ENCODE assay signal across 15 mouse cellular contexts in the genomic region with DNA sequence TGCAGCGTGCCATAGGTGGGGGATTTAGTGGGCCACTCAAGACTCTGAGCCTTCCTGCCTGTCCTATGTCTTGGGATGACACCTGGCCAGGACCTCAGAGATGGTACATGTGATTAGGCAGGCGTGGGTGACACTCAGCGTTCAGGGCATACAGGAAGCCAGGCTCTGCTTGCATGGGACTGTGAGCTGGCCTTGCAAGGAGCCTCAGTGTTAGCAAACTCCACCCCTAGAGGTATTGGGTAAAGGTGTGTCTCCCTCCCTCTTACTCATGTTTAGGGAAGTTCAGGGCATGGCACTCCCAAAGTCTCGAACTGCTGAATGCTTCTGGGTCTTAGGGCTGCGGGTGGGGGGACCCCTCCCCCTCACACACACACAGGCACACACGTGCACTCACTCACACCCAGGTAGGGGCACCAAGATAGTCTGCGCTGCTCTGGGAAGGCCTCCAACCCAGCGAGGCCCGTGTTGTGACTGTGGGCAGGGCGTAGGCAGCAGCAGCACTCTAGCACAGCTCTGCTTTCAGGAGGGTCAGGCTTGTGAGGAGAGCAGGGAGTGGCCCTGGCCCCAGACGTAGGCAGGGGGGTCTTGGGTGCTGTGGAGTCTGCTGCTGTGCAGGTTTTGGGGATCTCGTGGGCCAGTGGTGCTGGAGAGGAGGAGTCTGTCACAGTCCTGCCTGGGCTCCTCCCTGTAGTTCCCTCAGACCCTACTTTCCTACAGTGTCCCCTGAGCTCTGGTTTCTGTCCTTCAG. TPM values are rescaled to one million over a fixed set of nuclear protein-coding genes. Genes with fewer than 3 reads are reported as not detected.
DNase-seq lines count a peak whose midpoint lies in the region; ATAC-seq and TF ChIP-seq lines count a peak whose summit lies in the region.
"Had no signal": no experiment of that assay in that cellular context is flagged by ENCODE, and none has a peak within 500 bp of the region (broad histone marks: within the 10 kb centered on the region; RNA-seq: fewer than 3 reads in every experiment).

No protein-coding gene starts in this region.

- TF ChIP-seq CTCF in gastrocnemius, adult 2 months (IDR thresholded peaks at IDR 0.05) = no peak

- H3K4me3 ChIP-seq in gastrocnemius, adult 2 months = peak overlapping the region; percentile 21; the same call in 1 of the 2 replicates
- H3K4me3 ChIP-seq in intestine, embryonic 16.5 days (ENCODE audit: low read length) = no peak overlapping the region
- H3K4me3 ChIP-seq in stomach, embryonic 14.5 days (ENCODE audit: low read depth, low read length) = no peak overlapping the region
- no peak overlapping the region for H3K4me3 ChIP-seq in hindbrain, embryonic 10.5 days
- H3K4me3 ChIP-seq: forebrain, embryonic 12.5 days; lung, embryonic 15.5 days; midbrain, embryonic 12.5 days had no signal

- peaks cover 2% of the 10 kb centered on the region for H3K36me3 ChIP-seq in intestine, embryonic 16.5 days (ENCODE audit: control insufficient read depth, insufficient read depth, low read length)
- H3K36me3 ChIP-seq in stomach, embryonic 14.5 days (ENCODE audit: control insufficient read depth, insufficient read depth, low read length) = peaks cover 16% of the 10 kb centered on the region
- H3K36me3 ChIP-seq in hindbrain, embryonic 10.5 days = peaks cover 100% of the 10 kb centered on the region

- H3K4me1 ChIP-seq in intestine, embryonic 16.5 days (ENCODE audit: control insufficient read depth, insufficient read depth, low read length) = peaks cover 39% of the 10 kb centered on the region
- H3K4me1 ChIP-seq in stomach, embryonic 14.5 days (ENCODE audit: control insufficient read depth, insufficient read depth, low read length) = peaks cover 21% of the 10 kb centered on the region
- H3K4me1 ChIP-seq in hindbrain, embryonic 10.5 days (replicated peaks) = peaks cover 39% of the 10 kb centered on the region

- no peak for DNase-seq in gastrocnemius, adult 2 months
- no peak for DNase-seq in gastrocnemius, postnatal 36 days
- peak; percentile 28 to 39 for DNase-seq in spleen, postnatal 10 days (ENCODE audit: low spot score in 2 of 2)
- no peak for DNase-seq in spleen, postnatal 36 days (ENCODE audit: low spot score in 2 of 2)
- DNase-seq in layer of hippocampus, adult 8-10 months (ENCODE audit: low spot score in 2 of 2) = no peak
- no peak for DNase-seq in hindbrain, embryonic 10.5 days (ENCODE audit: low spot score)
- DNase-seq: adrenal gland, postnatal 10 days; cerebellum, adult 11-12 months; gastrocnemius, postnatal 25 days had no signal

- ATAC-seq in intestine, embryonic 16.5 days = no peak
- ATAC-seq in stomach, embryonic 14.5 days (ENCODE audit: insufficient number of reproducible peaks, insufficient read depth, low FRiP score, low read depth) = peak; percentile 78

- WGBS in intestine, embryonic 16.5 days = 66% methylated on average over 12 of the region's 12 CpGs
- 71% methylated on average over 12 of the region's 12 CpGs for WGBS in stomach, embryonic 14.5 days
- 82% methylated on average over 12 of the region's 12 CpGs for WGBS in hindbrain, embryonic 10.5 days

- no peak overlapping the region for H3K4me2 ChIP-seq in intestine, embryonic 16.5 days (ENCODE audit: low read depth, low read length)
- no peak overlapping the region for H3K4me2 ChIP-seq in stomach, embryonic 14.5 days (replicated peaks; ENCODE audit: low read depth, low read length)
- H3K4me2 ChIP-seq: forebrain, embryonic 12.5 days; lung, embryonic 15.5 days; midbrain, embryonic 12.5 days had no signal

- H3K27ac ChIP-seq in gastrocnemius, adult 2 months = peak overlapping the region; percentile 95
- peak overlapping the region; percentile 10; the same call in 1 of the 2 replicates for H3K27ac ChIP-seq in intestine, embryonic 16.5 days (ENCODE audit: low read length)
- H3K27ac ChIP-seq in stomach, embryonic 14.5 days (ENCODE audit: low read length) = peak overlapping the region; percentile 52
- H3K27ac ChIP-seq in hindbrain, embryonic 10.5 days = no peak overlapping the region
- H3K27ac ChIP-seq: forebrain, embryonic 12.5 days; lung, embryonic 15.5 days; midbrain, embryonic 12.5 days had no signal

- no peaks in the 10 kb centered on the region for H3K9me3 ChIP-seq in intestine, embryonic 16.5 days (ENCODE audit: control insufficient read depth, low read length)
- H3K9me3 ChIP-seq in stomach, embryonic 14.5 days (ENCODE audit: control insufficient read depth, low read depth, low read length) = no peaks in the 10 kb centered on the region
- no peaks in the 10 kb centered on the region for H3K9me3 ChIP-seq in hindbrain, embryonic 10.5 days
- H3K9me3 ChIP-seq: forebrain, embryonic 12.5 days; lung, embryonic 15.5 days; midbrain, embryonic 12.5 days had no signal

- intact Hi-C loops in gastrocnemius, adult 2 months (cut with DNase I) = no loop called here
- intact Hi-C loops in gastrocnemius, postnatal 36 days (cut with DNase I) = no loop called here

- H3K9ac ChIP-seq in intestine, embryonic 16.5 days (ENCODE audit: low read depth, low read length) = no peak overlapping the region
- no peak overlapping the region for H3K9ac ChIP-seq in stomach, embryonic 14.5 days (replicated peaks; ENCODE audit: low read depth, low read length)
- H3K9ac ChIP-seq: forebrain, embryonic 12.5 days; lung, embryonic 15.5 days; midbrain, embryonic 12.5 days had no signal

- H3K27me3 ChIP-seq in intestine, embryonic 16.5 days (replicated peaks; ENCODE audit: control insufficient read depth, insufficient read depth, low read length) = no peaks in the 10 kb centered on the region
- no peaks in the 10 kb centered on the region for H3K27me3 ChIP-seq in stomach, embryonic 14.5 days (ENCODE audit: control insufficient read depth, insufficient read depth, low read length)
- no peaks in the 10 kb centered on the region for H3K27me3 ChIP-seq in hindbrain, embryonic 10.5 days (ENCODE audit: insufficient read depth, poor library complexity, severe bottlenecking)
- H3K27me3 ChIP-seq: forebrain, embryonic 12.5 days; lung, embryonic 15.5 days; midbrain, embryonic 12.5 days had no signal

RNA-seq across cellular contexts. Expression of gene Rbm38, which starts 10.5 kb away (rescaled TPM):
- total RNA-seq in gastrocnemius, adult 2 months (2021) = 100 to 1,000 TPM; 181 to 246 TPM
- total RNA-seq in gastrocnemius, postnatal 36 days (2021) = 100 to 1,000 TPM; 180 to 220 TPM
- polyA plus RNA-seq in intestine, embryonic 16.5 days (2015; fragmentation: Nextera tagmentation; extraction: Ambion mirVana) = 62.6 and 64.6 TPM in 2 replicates
- 35.6 and 37.9 TPM in 2 replicates for polyA plus RNA-seq in stomach, embryonic 14.5 days (2014; fragmentation: Nextera tagmentation; extraction: Ambion mirVana)
- total RNA-seq in layer of hippocampus, adult 8-10 months (2022) = 1 to 10 TPM; 3.1 to 6.3 (median 4.6) TPM
- 92.3 and 95.9 TPM in 2 replicates for polyA plus RNA-seq in hindbrain, embryonic 10.5 days (2016; fragmentation: Nextera tagmentation; extraction: Ambion mirVana)

RNA-seq across cellular contexts. Expression of gene Rae1, which starts 30.8 kb away (rescaled TPM):
- 10 to 100 TPM; 12.4 to 14.4 TPM for total RNA-seq in gastrocnemius, adult 2 months (2021)
- 10 to 100 TPM; 11.4 to 12.8 TPM for total RNA-seq in gastrocnemius, postnatal 36 days (2021)
- polyA plus RNA-seq in intestine, embryonic 16.5 days (2015; fragmentation: Nextera tagmentation; extraction: Ambion mirVana) = 110 and 117 TPM in 2 replicates
- polyA plus RNA-seq in stomach, embryonic 14.5 days (2014; fragmentation: Nextera tagmentation; extraction: Ambion mirVana) = 138 and 146 TPM in 2 replicates
- total RNA-seq in layer of hippocampus, adult 8-10 months (2022) = 10 to 100 TPM; 77.5 to 82.0 (median 79.3) TPM
- 158 and 162 TPM in 2 replicates for polyA plus RNA-seq in hindbrain, embryonic 10.5 days (2016; fragmentation: Nextera tagmentation; extraction: Ambion mirVana)

RNA-seq across cellular contexts. Expression of gene Spo11, which starts 53.3 kb away (rescaled TPM):
- total RNA-seq in gastrocnemius, adult 2 months (2021) = not detected
- total RNA-seq in gastrocnemius, postnatal 36 days (2021) = under 1 TPM in 1 of 2 experiments, not detected in 1; 0.51 TPM
- 0.04 and 0.11 TPM in 2 replicates for polyA plus RNA-seq in intestine, embryonic 16.5 days (2015; fragmentation: Nextera tagmentation; extraction: Ambion mirVana)
- 0.54 and 0.76 TPM in 2 replicates for polyA plus RNA-seq in stomach, embryonic 14.5 days (2014; fragmentation: Nextera tagmentation; extraction: Ambion mirVana)
- total RNA-seq in layer of hippocampus, adult 8-10 months (2022) = under 1 TPM in 3 of 4 experiments, not detected in 1; 0.14 to 0.56 (median 0.14) TPM
- polyA plus RNA-seq in hindbrain, embryonic 10.5 days (2016; fragmentation: Nextera tagmentation; extraction: Ambion mirVana) = 0.47 and 0.49 TPM in 2 replicates
- total RNA-seq: adrenal gland, postnatal 10 days; gastrocnemius, postnatal 25 days had no signal
- polyA plus RNA-seq: intestine, embryonic 14.5 days had no signal

Comparison
In these comparisons a context has a peak if more than half of its experiments do, and no peak if none do; other contexts are left out.
1. DNase-seq: peak in spleen, postnatal 10 days (2 of 2); none in gastrocnemius, adult 2 months (single experiment), gastrocnemius, postnatal 36 days (0 of 2), spleen, postnatal 36 days (0 of 2), layer of hippocampus, adult 8-10 months (0 of 2) and hindbrain, embryonic 10.5 days (single experiment).
2. RNA of gene Rbm38, which starts 10.5 kb away (total RNA-seq): 181 to 246 TPM in gastrocnemius, adult 2 months and 180 to 220 TPM in gastrocnemius, postnatal 36 days; 3.1 to 6.3 TPM in layer of hippocampus, adult 8-10 months; every median in the first group is over 10 times any median in the second.
3. RNA of gene Rae1, which starts 30.8 kb away (total RNA-seq): 77.5 to 82.0 TPM in layer of hippocampus, adult 8-10 months; 12.4 to 14.4 TPM in gastrocnemius, adult 2 months and 11.4 to 12.8 TPM in gastrocnemius, postnatal 36 days; every median in the first group is over 4 times any median in the second.